Mouse (Mus musculus) kidney, adult 18-20 months (tissue): ENCODE measurements around the gene Kirrel.

Experiments used
- DNase-seq: peaks from one replicate; pipeline ENCODE4 v3.0.0; 2021

Kirrel gene

GRCm38 (mm10) chr3:87165291-87165881 is 9.2 kb downstream of the Kirrel start:
- no peak for DNase-seq

- no peak for DNase-seq
These were observed 10.3 kb downstream of the Kirrel start for GRCm38 (mm10) chr3:87164099-87164815.

GRCm38 (mm10) chr3:87163116-87163515 is 11.4 kb downstream of the Kirrel start:
- DNase-seq = no peak

GRCm38 (mm10) chr3:87162380-87162779 is 12.2 kb downstream of the Kirrel start:
- no peak for DNase-seq

GRCm38 (mm10) chr3:87161601-87162000 is 12.9 kb downstream of the Kirrel start:
- no peak for DNase-seq

GRCm38 (mm10) chr3:87160819-87161509 is 13.6 kb downstream of the Kirrel start:
- DNase-seq = no peak

- no peak for DNase-seq
These were observed 15.4 kb downstream of the Kirrel start for GRCm38 (mm10) chr3:87159190-87159589.

GRCm38 (mm10) chr3:87157767-87158291 is 16.7 kb downstream of the Kirrel start:
- no peak for DNase-seq

- DNase-seq = no peak
These were observed 17.2 kb downstream of the Kirrel start for GRCm38 (mm10) chr3:87157297-87157696.

- no peak for DNase-seq
These were observed 19.9 kb downstream of the Kirrel start for GRCm38 (mm10) chr3:87154398-87155287.

GRCm38 (mm10) chr3:87153038-87153437 is 21.5 kb downstream of the Kirrel start:
- no peak for DNase-seq

- DNase-seq = no peak
These were observed 22.3 kb downstream of the Kirrel start for GRCm38 (mm10) chr3:87152111-87152738.

- no peak for DNase-seq
These were observed 23.2 kb downstream of the Kirrel start for GRCm38 (mm10) chr3:87151294-87151826.

GRCm38 (mm10) chr3:87150689-87151244 is 23.8 kb downstream of the Kirrel start:
- DNase-seq = no peak

- DNase-seq = no peak
These were observed 24.4 kb downstream of the Kirrel start for GRCm38 (mm10) chr3:87150056-87150688.

- DNase-seq = no peak
These were observed 25.1 kb downstream of the Kirrel start for GRCm38 (mm10) chr3:87149425-87149824.

- DNase-seq = no peak
These were observed 29.9 kb downstream of the Kirrel start for GRCm38 (mm10) chr3:87144476-87145240.

GRCm38 (mm10) chr3:87140284-87140683 is 34.3 kb downstream of the Kirrel start:
- DNase-seq = no peak

- DNase-seq = no peak
These were observed 37.8 kb downstream of the Kirrel start for GRCm38 (mm10) chr3:87136782-87137181.

- DNase-seq = no peak
These were observed 39.6 kb downstream of the Kirrel start for GRCm38 (mm10) chr3:87134951-87135350.
